Mouse (Mus musculus): ENCODE results near the gene Adora1.

Adora1 gene

GRCm38 (mm10) chr1:134194298-134195022 lies 40.8 kb downstream of the Adora1 start:
- DNase-seq (ENCODE audit: low read depth, low spot score), result peak; percentile 50

- no peak for DNase-seq (ENCODE audit: low read depth, low spot score)
These were observed 41.5 kb downstream of the Adora1 start for GRCm38 (mm10) chr1:134193674-134194197.

GRCm38 (mm10) chr1:134193126-134193525 lies 42.1 kb downstream of the Adora1 start, which contains the start of gene Mybph:
TSS of gene Mybph (plus strand) at chr1:134193448.
- DNase-seq (ENCODE audit: low read depth, low spot score), result peak; percentile 82

- no peak for DNase-seq (ENCODE audit: low read depth, low spot score)
These were observed 43.2 kb downstream of the Adora1 start for GRCm38 (mm10) chr1:134192024-134192423.

GRCm38 (mm10) chr1:134191192-134191591 lies 44.0 kb downstream of the Adora1 start:
- peak; percentile 66 for DNase-seq (ENCODE audit: low read depth, low spot score)

GRCm38 (mm10) chr1:134188989-134189729 lies 46.1 kb downstream of the Adora1 start:
- DNase-seq (ENCODE audit: low read depth, low spot score), result no peak

- DNase-seq (ENCODE audit: low read depth, low spot score), result no peak
These were observed 47.0 kb downstream of the Adora1 start for GRCm38 (mm10) chr1:134188217-134188616.

GRCm38 (mm10) chr1:134184089-134184488 lies 51.1 kb downstream of the Adora1 start:
- no peak for DNase-seq (ENCODE audit: low read depth, low spot score)

GRCm38 (mm10) chr1:134182025-134182424 lies 53.2 kb downstream of the Adora1 start, which contains the start of gene Chil1:
TSS of gene Chil1 (plus strand) at chr1:134182176.
- no peak for DNase-seq (ENCODE audit: low read depth, low spot score)

- no peak for DNase-seq (ENCODE audit: low read depth, low spot score)
These were observed 57.3 kb downstream of the Adora1 start for GRCm38 (mm10) chr1:134177976-134178375.

- no peak for DNase-seq (ENCODE audit: low read depth, low spot score)
These were observed 62.1 kb downstream of the Adora1 start for GRCm38 (mm10) chr1:134173081-134173480.

- no peak for DNase-seq (ENCODE audit: low read depth, low spot score)
These were observed 66.1 kb downstream of the Adora1 start for GRCm38 (mm10) chr1:134168985-134169697.

- no peak for DNase-seq (ENCODE audit: low read depth, low spot score)
These were observed 66.7 kb downstream of the Adora1 start for GRCm38 (mm10) chr1:134168567-134168966.

GRCm38 (mm10) chr1:134167416-134168305 lies 67.6 kb downstream of the Adora1 start:
- DNase-seq (ENCODE audit: low read depth, low spot score), result no peak

GRCm38 (mm10) chr1:134166547-134166946 lies 68.7 kb downstream of the Adora1 start:
- DNase-seq (ENCODE audit: low read depth, low spot score), result no peak

- DNase-seq (ENCODE audit: low read depth, low spot score), result no peak
These were observed 70.8 kb downstream of the Adora1 start for GRCm38 (mm10) chr1:134164454-134164853.

GRCm38 (mm10) chr1:134163476-134163875 lies 71.8 kb downstream of the Adora1 start:
- no peak for DNase-seq (ENCODE audit: low read depth, low spot score)

- no peak for DNase-seq (ENCODE audit: low read depth, low spot score)
These were observed 72.6 kb downstream of the Adora1 start for GRCm38 (mm10) chr1:134162510-134163225.

GRCm38 (mm10) chr1:134161399-134161798 lies 73.8 kb downstream of the Adora1 start:
- no peak for DNase-seq (ENCODE audit: low read depth, low spot score)

GRCm38 (mm10) chr1:134160404-134160803 lies 74.8 kb downstream of the Adora1 start:
- DNase-seq (ENCODE audit: low read depth, low spot score), result no peak
